Mouse (Mus musculus) spleen, embryonic (tissue): Measurements from ENCODE around the gene Actg2.

Experiments used
- CTCF ChIA-PET: fragments of 350-600 bp; sonication (Branson Sonifier 250); formaldehyde crosslinking; loops from one replicate; lab custom pipeline; 2022; lab: Charles Lee

Actg2 gene

DNA sequence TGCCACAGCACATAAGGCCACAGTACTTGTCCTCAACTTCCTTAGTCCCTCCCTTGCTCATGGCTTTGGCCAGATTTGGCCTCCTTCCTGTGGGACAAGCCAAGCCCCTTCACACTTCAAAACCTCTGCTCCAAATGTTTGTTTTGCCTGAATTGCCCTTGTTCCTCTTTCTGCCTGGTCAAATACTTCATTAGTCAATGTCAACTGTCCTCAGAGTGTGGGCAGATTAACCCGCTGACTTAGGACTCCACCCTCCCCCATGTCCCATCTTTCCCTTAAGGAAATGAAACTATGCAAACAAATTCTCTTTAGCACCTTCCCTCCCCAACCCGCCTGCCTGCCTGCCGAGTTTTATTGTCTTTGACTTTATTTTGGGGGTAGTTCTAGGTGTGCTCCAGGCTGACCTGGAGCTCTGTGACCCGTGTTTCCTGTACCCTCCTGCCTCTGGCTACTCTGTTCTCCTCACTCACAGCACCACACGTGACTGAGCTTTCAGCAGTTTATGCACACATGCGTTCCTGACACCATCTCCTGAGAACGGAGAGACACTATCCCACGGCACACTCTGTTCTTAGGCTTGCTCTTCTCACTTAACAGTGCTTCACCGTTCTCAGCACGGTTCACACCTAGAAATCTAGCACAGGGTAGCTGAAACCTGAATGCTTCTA lies 53.5 kb downstream of the Actg2 start:
- CTCF ChIA-PET, result no interaction called here

DNA sequence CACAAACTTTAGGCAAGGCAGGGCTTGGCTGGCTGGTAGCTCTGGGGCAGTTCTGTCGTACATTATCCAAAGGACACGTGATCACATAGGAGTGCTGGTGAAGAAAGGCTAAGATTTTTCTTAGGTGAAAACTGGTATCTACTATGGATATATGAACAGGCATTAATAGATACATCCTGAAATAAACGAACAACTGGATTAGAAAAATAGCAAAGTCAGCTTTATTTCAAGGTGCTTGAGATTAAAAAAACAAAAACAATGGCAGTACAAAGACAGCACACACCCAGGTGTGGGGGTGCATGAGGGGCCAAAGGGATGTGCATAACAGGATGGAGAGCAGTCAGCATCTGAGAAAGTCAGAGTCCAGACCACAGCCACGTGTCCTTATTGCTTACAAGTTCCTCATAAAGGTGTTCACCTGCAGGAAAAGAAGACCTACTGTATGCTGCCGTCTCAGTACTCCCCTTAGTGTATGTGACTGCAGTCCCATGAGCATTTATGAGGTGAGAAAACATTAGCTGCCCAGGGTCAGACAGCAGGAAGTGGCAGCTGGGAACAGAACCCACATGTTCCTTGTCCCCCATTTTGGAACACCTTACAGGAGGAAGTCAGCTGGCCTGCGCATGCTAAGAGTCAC lies 55.9 kb downstream of the Actg2 start:
- CTCF ChIA-PET, result no interaction called here

- CTCF ChIA-PET, result interaction anchor here (0.6 to 0.7 kb wide), 2 partner anchors 129 to 1845 kb away, joined by 3 to 8 read pairs; no protein-coding TSS in a partner anchor
Observed at GRCm38 (mm10) chr6:83479193-83479592, 56.9 kb downstream of the Actg2 start.

GRCm38 (mm10) chr6:83478628-83479027 lies 57.4 kb downstream of the Actg2 start:
- CTCF ChIA-PET, result interaction anchor here (0.6 kb wide), 1 partner anchor 128 kb away, joined by 3 read pairs; no protein-coding TSS in a partner anchor

DNA sequence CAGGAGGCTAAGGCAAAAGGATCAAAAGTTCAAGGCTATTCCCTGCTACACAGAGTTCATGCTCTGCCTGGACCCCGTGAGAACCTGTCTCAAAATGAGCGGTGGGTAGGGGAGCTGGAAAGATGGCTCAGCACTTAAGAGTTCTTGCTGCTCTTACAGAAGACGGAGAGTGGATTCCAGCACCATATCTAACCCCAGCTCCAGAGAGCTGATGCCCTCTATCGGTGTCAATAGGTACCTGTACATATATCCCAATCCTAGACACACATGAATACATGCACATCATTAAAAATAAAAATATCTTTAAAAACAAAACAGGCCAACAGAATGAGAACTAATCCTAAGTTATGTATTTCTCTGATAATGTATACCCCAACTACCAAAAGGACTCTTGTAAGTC lies 57.8 kb downstream of the Actg2 start:
- CTCF ChIA-PET, result no interaction called here

- CTCF ChIA-PET, result no interaction called here
Observed at GRCm38 (mm10) chr6:83475431-83475830, 60.6 kb downstream of the Actg2 start.

DNA sequence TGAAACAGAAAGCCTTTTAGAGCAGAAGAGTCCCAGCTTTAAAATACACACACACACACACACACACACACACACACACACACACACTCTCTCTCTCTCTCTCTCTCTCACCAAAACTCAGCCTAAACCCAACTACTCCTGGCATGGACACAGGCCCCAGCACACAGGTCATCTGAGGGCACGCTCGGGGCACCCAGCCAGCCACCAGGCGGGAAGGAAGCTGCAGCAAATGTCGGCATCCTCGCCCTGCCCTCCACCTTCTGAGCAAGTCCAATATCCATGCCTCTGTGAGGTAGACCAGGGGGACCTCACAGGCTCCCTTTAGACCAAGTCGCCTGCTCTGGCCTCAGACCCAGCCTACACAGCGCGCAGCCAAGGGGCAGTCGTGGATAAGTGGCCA lies 62.8 kb downstream of the Actg2 start:
- CTCF ChIA-PET, result interaction anchor here (0.6 kb wide), 1 partner anchor 59 kb away, joined by 3 read pairs; no protein-coding TSS in a partner anchor

GRCm38 (mm10) chr6:83471739-83472138 lies 64.3 kb downstream of the Actg2 start:
- CTCF ChIA-PET, result interaction anchor here (0.7 to 1.0 kb wide), 2 partner anchors 37 to 79 kb away, joined by 3 to 6 read pairs; no protein-coding TSS in a partner anchor

GRCm38 (mm10) chr6:83464011-83464410 lies 72.1 kb downstream of the Actg2 start:
- CTCF ChIA-PET, result no interaction called here
